In the genomic region with DNA sequence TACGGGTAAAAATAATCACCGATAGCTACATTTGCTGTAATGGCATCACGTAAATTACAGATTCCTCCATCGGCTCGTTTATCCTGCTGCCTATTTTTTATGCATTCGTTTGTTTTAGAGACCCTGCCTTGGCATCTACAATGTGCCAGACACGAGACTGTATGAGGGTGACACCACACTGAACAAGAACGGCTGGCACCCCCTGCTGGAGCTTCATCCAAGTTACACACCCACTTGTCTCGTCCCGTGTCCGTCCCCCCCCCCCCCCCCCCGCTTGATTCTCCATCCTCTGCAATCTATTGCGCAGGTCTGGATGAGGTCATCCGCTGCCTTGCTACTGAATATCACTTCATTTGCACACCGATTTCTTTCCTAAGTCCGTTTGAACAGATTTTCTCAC, we compare ENCODE assay signal across 8 mouse cellular contexts. TPM values are rescaled to one million over a fixed set of nuclear protein-coding genes. Genes with fewer than 3 reads are reported as not detected.
A peak's percentile ranks its signal among the peaks of the same experiment; 100 is the strongest.
DNase-seq lines count a peak whose midpoint lies in the region; ATAC-seq and TF ChIP-seq lines count a peak whose summit lies in the region.

No protein-coding gene starts in this region.

- in situ Hi-C loops in CH12.LX (cut with MboI; ENCODE audit: low pct_ligation_motif_present, low pct_unique_long_range_greater_than_20kb, low sequenced_read_pairs), result loop anchor here (10.0 kb wide), 1 partner anchor 484 kb away; no protein-coding TSS in a partner anchor

- TF ChIP-seq CTCF in intestine, postnatal 0 days (IDR thresholded peaks at IDR 0.05; ENCODE audit: low read depth), result peak; percentile 70
- peak in 1 of 2 experiments; percentile 50; a peak in 2 of 4 replicates for TF ChIP-seq CTCF in CH12.LX (conservative IDR thresholded peaks at IDR 0.05 in 1 of 2, IDR thresholded peaks at IDR 0.05 in 1 of 2; ENCODE audit: low read depth in 2 of 2, low read length in 2 of 2)
- TF ChIP-seq CTCF in embryonic fibroblast, embryonic 13.5 days (IDR thresholded peaks at IDR 0.05; ENCODE audit: borderline replicate concordance, insufficient read depth, low read length), result peak; percentile 1; the same call in 1 of the 2 replicates

- H3K36me3 ChIP-seq in intestine, postnatal 0 days (ENCODE audit: control insufficient read depth, insufficient read depth), result no peaks in the 10 kb centered on the region
- H3K36me3 ChIP-seq in intestine, embryonic 16.5 days (ENCODE audit: control insufficient read depth, insufficient read depth, low read length), result no peaks in the 10 kb centered on the region
- H3K36me3 ChIP-seq in CH12.LX (replicated peaks in 1 of 2; ENCODE audit: control insufficient read depth in 1 of 2, insufficient read depth in 1 of 2, low read length in 1 of 2), result no peaks in the 10 kb centered on the region

- 55% methylated on average over 15 of the region's 16 CpGs for WGBS in intestine, postnatal 0 days
- WGBS in intestine, embryonic 16.5 days, result 67% methylated on average over 15 of the region's 16 CpGs

- TF ChIP-seq POLR2A in CH12.LX (IDR thresholded peaks at IDR 0.05; ENCODE audit: low read depth, low read length), result no peak
- no peak for TF ChIP-seq POLR2A in embryonic fibroblast, embryonic 13.5 days (IDR thresholded peaks at IDR 0.05; ENCODE audit: low read depth, low read length)

- no peak overlapping the region for H3K4me2 ChIP-seq in intestine, postnatal 0 days (replicated peaks; ENCODE audit: low read depth)
- H3K4me2 ChIP-seq in intestine, embryonic 16.5 days (ENCODE audit: low read depth, low read length), result no peak overlapping the region
- no peak overlapping the region for H3K4me2 ChIP-seq in CH12.LX (ENCODE audit: insufficient read depth, low read depth, poor library complexity, severe bottlenecking)

- TF ChIP-seq EP300 in CH12.LX (IDR thresholded peaks at IDR 0.05; ENCODE audit: low read length), result no peak

- no peak for ATAC-seq in intestine, postnatal 0 days
- ATAC-seq in intestine, embryonic 16.5 days, result no peak
- no peak for ATAC-seq in granulocyte monocyte progenitor cell, adult 5-6 weeks (replicated peaks; ENCODE audit: poor library complexity, severe bottlenecking)

- peak; percentile 39 for TF ChIP-seq RAD21 in CH12.LX (IDR thresholded peaks at IDR 0.05; ENCODE audit: low read depth, low read length)

- no peak overlapping the region for H3K9ac ChIP-seq in intestine, postnatal 0 days (ENCODE audit: low read depth, low read length)
- H3K9ac ChIP-seq in intestine, embryonic 16.5 days (ENCODE audit: low read depth, low read length), result no peak overlapping the region
- H3K9ac ChIP-seq in CH12.LX (ENCODE audit: insufficient read depth, low read depth), result no peak overlapping the region

- H3K4me1 ChIP-seq in intestine, postnatal 0 days (replicated peaks; ENCODE audit: control insufficient read depth, insufficient read depth, low read length), result 0 out of 2 replicates have a peak, but pooled peaks cover 3% of the 10 kb centered on the region
- no peaks in the 10 kb centered on the region for H3K4me1 ChIP-seq in intestine, embryonic 16.5 days (ENCODE audit: control insufficient read depth, insufficient read depth, low read length)
- 0 out of 4 replicates have a peak, but pooled peaks cover 0 to 5% of the 10 kb centered on the region in 2 experiments for H3K4me1 ChIP-seq in CH12.LX (ENCODE audit: control insufficient read depth in 1 of 2, insufficient read depth in 2 of 2)
- no peaks in the 10 kb centered on the region for H3K4me1 ChIP-seq in embryonic fibroblast, embryonic 13.5 days (ENCODE audit: control insufficient read depth, insufficient read depth, low read length)

- no peaks in the 10 kb centered on the region for H3K79me2 ChIP-seq in CH12.LX (replicated peaks; ENCODE audit: control insufficient read depth, extremely low read depth, insufficient read depth, poor library complexity, severe bottlenecking)

- no peaks in the 10 kb centered on the region for H3K9me3 ChIP-seq in intestine, postnatal 0 days (ENCODE audit: control insufficient read depth)
- no peaks in the 10 kb centered on the region for H3K9me3 ChIP-seq in intestine, embryonic 16.5 days (ENCODE audit: control insufficient read depth, low read length)
- no peaks in the 10 kb centered on the region for H3K9me3 ChIP-seq in CH12.LX (replicated peaks; ENCODE audit: low read length)

- dilution Hi-C loops in CH12.LX (cut with MboI; ENCODE audit: extremely low pct_ligation_motif_present, extremely low pct_unique_long_range_greater_than_20kb, low sequenced_read_pairs), result no loop called here

- H3K27ac ChIP-seq in intestine, postnatal 0 days (ENCODE audit: low read depth, low read length), result no peak overlapping the region
- H3K27ac ChIP-seq in intestine, embryonic 16.5 days (ENCODE audit: low read length), result no peak overlapping the region
- H3K27ac ChIP-seq in CH12.LX (ENCODE audit: insufficient read depth, low read depth), result no peak overlapping the region
- H3K27ac ChIP-seq in embryonic fibroblast, embryonic 13.5 days (ENCODE audit: insufficient read depth, low read length), result no peak overlapping the region

- H3K4me3 ChIP-seq in intestine, postnatal 0 days (ENCODE audit: low read depth, low read length), result no peak overlapping the region
- no peak overlapping the region for H3K4me3 ChIP-seq in intestine, embryonic 16.5 days (ENCODE audit: low read length)
- no peak overlapping the region for H3K4me3 ChIP-seq in CH12.LX (replicated peaks in 1 of 3; ENCODE audit: low read depth in 2 of 3, low read length in 2 of 3, poor library complexity in 1 of 3)
- H3K4me3 ChIP-seq in embryonic fibroblast, embryonic 13.5 days (ENCODE audit: insufficient read depth, low read length), result no peak overlapping the region

- peak; percentile 34 for DNase-seq in CH12.LX (ENCODE audit: extremely low read depth)
- DNase-seq in adrenal gland, postnatal 10 days, result peak; percentile 73
- peak; percentile 18 to 73 for DNase-seq in layer of hippocampus, adult 18-20 months (ENCODE audit: low spot score in 2 of 2)
- peak; percentile 67 for DNase-seq in lung, postnatal 36 days

- H3K27me3 ChIP-seq in intestine, postnatal 0 days (replicated peaks; ENCODE audit: control insufficient read depth, insufficient read depth, low read length), result no peaks in the 10 kb centered on the region
- H3K27me3 ChIP-seq in intestine, embryonic 16.5 days (replicated peaks; ENCODE audit: control insufficient read depth, insufficient read depth, low read length), result no peaks in the 10 kb centered on the region
- no peaks in the 10 kb centered on the region for H3K27me3 ChIP-seq in CH12.LX (replicated peaks)

TF ChIP-seq in CH12.LX, 34 proteins besides CTCF, POLR2A, EP300 and RAD21:
- peak; percentile 35 for TF ChIP-seq SMC3 (IDR thresholded peaks at IDR 0.05; ENCODE audit: low read depth, low read length)
- TF ChIP-seq ZC3H11A (IDR thresholded peaks at IDR 0.05; ENCODE audit: low read depth, low read length), result no peak

RNA-seq across cellular contexts. Expression of a gene that starts 12.9 kb away (rescaled TPM):
- 0.66 and 1.1 TPM in 2 replicates for polyA plus RNA-seq in intestine, postnatal 0 days (2015; fragmentation: Nextera tagmentation; extraction: Ambion mirVana)
- 0.78 and 0.95 TPM in 2 replicates for polyA plus RNA-seq in intestine, embryonic 16.5 days (2015; fragmentation: Nextera tagmentation; extraction: Ambion mirVana)
- total RNA-seq in CH12.LX (2012; rRNA removed), result not detected in 2 replicates
- total RNA-seq in CH12.LX (2014; rRNA removed), result not detected in 2 replicates
- 0.09 and 0.12 TPM in 2 replicates for polyA plus RNA-seq in CH12.LX (2012; ENCODE audit: insufficient read length, low read depth)
- total RNA-seq in adrenal gland, postnatal 10 days (2021), result 10 to 100 TPM; 16.2 to 22.3 TPM
- polyA plus RNA-seq in embryonic fibroblast, embryonic 13.5 days (2011; ENCODE audit: insufficient read length, low read depth, missing spikeins), result not detected in 2 replicates
- under 1 TPM; 0.40 to 0.41 TPM for total RNA-seq in layer of hippocampus, adult 18-20 months (2021)
- not detected in 2 replicates for total RNA-seq in granulocyte monocyte progenitor cell, adult 5-6 weeks (2014; fragmentation: Nextera tagmentation)
- total RNA-seq in granulocyte monocyte progenitor cell, adult 5-6 weeks (2017), result not detected in 2 replicates

RNA-seq across cellular contexts. Expression of a gene that starts 37.1 kb away (rescaled TPM):
- 0.20 and 0.22 TPM in 2 replicates for polyA plus RNA-seq in intestine, postnatal 0 days (2015; fragmentation: Nextera tagmentation; extraction: Ambion mirVana)
- polyA plus RNA-seq in intestine, embryonic 16.5 days (2015; fragmentation: Nextera tagmentation; extraction: Ambion mirVana), result 0.10 TPM in 1 of 2 replicates, not detected in the other
- total RNA-seq in CH12.LX (2012; rRNA removed) (not detected in 2 replicates), CH12.LX (2014; rRNA removed) (not detected in 2 replicates)
- polyA plus RNA-seq in CH12.LX (2012; ENCODE audit: insufficient read length, low read depth), result not detected in 2 replicates
- under 1 TPM; 0.36 to 0.42 TPM for total RNA-seq in adrenal gland, postnatal 10 days (2021)
- not detected in 2 replicates for polyA plus RNA-seq in embryonic fibroblast, embryonic 13.5 days (2011; ENCODE audit: insufficient read length, low read depth, missing spikeins)
- total RNA-seq in layer of hippocampus, adult 18-20 months (2021), result not detected
- not detected in 2 replicates for total RNA-seq in granulocyte monocyte progenitor cell, adult 5-6 weeks (2014; fragmentation: Nextera tagmentation)
- not detected in 2 replicates for total RNA-seq in granulocyte monocyte progenitor cell, adult 5-6 weeks (2017)

Comparison
In these comparisons a context has a peak if more than half of its experiments do, and no peak if none do; other contexts are left out.
1. RNA of a gene that starts 12.9 kb away (total RNA-seq): 16.2 to 22.3 TPM in adrenal gland, postnatal 10 days; 0.40 to 0.41 TPM in layer of hippocampus, adult 18-20 months, not detected in CH12.LX and not detected in granulocyte monocyte progenitor cell, adult 5-6 weeks; every median in the first group is over 10 times any median in the second.
2. Peak in every context shown above with its lines, with median percentiles within 50 percentile points of each other: DNase-seq.